Mouse (Mus musculus) spleen, adult 2 months (tissue): ENCODE measurements around the gene Memo1.

Source experiments
- CTCF ChIP-seq: fragments of 200-500 bp; IDR thresholded peaks from 2 replicates; pipeline ENCODE4 v1.5.1; 2011; ENCODE audit warnings: mild to moderate bottlenecking, inconsistent platforms; ENCODE audit not compliant: insufficient read depth, insufficient read length, insufficient replicate concordance; ENCODE audit errors: extremely low read depth
- POLR2A ChIP-seq: fragments of 200-500 bp; IDR thresholded peaks from 2 replicates; pipeline ENCODE4 v1.6.1; 2011; ENCODE audit warnings: low read depth, low read length, inconsistent platforms

DNA sequence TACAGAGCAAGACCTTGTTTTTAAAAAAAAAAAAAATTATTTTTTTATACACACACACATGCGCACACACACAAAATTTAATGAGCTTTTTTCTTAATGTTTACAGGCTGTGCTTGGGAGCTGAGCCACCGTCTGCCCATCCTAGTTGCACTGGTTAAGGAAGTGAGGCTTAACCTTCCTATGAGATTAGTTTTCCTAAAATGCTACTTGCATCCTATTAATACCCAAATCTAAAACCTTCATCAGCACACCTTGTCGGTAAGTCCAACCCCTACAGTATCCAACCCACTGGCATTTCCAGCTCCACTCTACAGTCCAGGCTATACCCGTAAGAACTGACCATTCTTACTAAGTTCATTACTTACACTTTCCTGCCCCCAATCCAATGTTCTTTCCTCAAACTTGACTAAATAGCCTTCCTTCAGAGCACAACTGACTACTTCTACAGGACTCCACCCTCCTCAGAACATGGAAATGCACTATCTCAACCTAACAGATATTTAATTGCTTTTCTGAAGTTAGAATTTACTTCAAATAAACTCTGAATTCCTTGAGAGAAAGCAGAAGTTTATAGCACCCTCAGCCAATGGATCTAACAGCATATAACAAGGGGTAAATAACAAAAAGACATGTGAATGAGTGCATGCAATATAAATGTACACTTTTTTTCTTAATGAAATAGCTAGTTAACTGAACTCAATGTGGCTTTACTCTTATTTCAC, 3.5 kb downstream of the Memo1 start:
- TF ChIP-seq CTCF (no peak), POLR2A (no peak)
